Mouse (Mus musculus): ENCODE measurements around the gene Cables2.

Cables2 gene

DNA sequence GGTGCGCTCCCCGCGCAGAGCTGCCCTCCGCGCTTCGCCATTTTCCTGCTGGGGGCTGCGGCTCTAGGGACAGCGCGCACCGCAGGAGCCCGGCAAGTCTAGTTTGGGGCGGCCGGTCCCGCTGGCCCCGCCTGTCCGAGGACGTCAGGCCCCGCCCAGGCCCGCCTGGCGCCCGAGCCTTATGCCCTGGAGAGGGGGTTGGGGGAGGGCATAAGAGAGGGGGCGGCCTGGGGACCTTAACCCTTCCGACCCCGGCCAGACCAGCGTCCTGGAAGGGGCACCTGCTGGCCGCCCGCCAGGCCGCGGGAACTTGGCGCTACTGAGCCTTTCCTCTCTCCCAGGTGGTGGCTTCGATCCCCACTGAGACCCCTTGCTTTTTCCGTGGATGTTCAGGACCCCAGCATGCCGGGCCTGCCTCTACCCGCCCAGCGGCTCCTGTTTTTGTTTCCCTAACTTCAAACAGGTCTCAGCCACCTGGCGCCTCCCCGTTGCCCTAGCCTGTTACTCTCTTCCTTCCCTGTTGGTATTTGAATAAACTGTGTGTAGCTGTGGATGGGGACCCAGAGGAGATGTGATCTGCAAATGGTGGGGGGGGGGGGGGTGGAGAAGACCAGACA, 47.4 kb downstream of the Cables2 start, which contains the start of gene Lama5:
Gene Lama5, minus strand, starts transcription at position 98 of the 617 bp plus-strand sequence.
- CTCF ChIA-PET, result no interaction called here

DNA sequence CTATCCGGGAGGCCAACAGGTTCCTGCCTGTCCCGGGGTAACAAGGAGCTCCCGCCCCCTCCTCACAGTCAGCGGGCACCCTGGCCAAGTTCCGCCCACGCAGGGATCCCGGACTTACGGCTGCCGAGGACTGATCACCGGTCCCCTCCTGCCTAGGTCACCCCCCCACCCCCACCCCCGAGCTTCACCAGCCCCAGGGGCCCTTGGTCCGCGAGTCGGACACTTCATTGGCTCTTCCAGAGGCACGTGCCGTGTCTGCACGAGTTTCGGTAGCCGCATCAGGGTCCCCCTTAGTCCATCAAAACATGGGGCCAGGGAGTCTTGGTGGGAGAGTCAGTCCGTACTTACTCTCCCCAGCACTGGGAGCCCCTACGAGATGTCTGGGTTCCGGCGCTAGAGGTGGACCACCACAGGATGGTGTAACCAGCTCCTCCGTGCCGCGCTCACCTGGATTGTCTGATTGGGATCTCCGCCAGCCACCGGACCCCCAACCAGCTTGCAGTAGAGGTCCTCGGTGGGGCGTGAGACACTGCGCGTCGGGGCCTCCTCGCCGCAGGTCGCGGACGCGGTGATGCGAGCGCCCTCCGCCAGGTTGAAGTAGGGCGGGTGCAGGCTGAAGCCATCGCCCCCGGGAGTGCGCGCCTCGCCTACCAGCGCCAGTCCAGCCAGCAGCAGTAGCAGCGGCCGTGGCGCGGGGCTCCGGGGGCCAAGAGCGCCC, 48.1 kb downstream of the Cables2 start:
- CTCF ChIA-PET, result no interaction called here

- CTCF ChIA-PET, result no interaction called here
Measured at GRCm38 (mm10) chr2:180224647-180225043, 48.7 kb downstream of the Cables2 start.

DNA sequence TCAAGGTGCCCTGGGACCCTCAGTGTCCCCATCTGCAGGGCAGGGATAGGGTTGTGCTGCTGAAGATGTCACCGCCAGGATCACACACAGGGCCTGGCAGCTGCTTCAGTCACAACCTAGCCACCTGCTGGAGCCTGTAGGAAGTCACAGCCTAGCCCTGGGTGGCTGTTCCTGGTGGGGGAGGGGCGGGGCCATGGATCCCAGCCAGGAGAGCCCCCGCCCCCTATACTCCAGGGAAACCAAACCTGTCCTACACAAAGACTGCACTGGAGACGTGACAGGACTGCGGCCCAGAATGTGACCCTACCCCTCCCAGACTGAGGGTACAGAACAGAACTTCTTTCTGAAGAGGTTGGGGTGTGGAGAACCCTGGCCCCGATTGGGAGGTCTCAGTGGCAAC, 51.0 kb downstream of the Cables2 start:
- CTCF ChIA-PET, result no interaction called here

- CTCF ChIA-PET, result no interaction called here
Measured at GRCm38 (mm10) chr2:180221051-180221450, 52.2 kb downstream of the Cables2 start.

GRCm38 (mm10) chr2:180220165-180220564, 53.1 kb downstream of the Cables2 start:
- CTCF ChIA-PET, result no interaction called here

- CTCF ChIA-PET, result no interaction called here
Measured at GRCm38 (mm10) chr2:180219145-180219943, 54.0 kb downstream of the Cables2 start.

DNA sequence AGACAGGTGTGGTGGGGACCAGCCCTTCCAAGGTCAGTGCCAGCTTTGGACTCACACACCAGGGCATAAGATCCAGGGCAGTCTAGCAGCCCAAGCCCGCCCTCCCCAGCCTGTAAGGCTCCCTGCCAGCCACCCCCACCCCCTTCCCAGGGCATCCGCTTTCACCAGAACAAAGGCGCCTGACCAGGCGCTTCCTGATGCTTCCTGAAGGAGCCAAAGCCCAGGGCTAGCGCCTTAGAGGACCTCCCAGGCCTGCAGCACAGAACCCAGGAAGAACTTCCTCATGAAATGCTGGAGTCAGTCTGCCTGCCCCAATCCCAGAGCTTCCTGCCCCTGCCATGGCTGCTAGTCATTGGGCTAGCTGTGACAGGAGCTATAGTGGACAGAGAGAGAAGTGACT, 54.6 kb downstream of the Cables2 start:
- CTCF ChIA-PET, result no interaction called here

- CTCF ChIA-PET, result no interaction called here
Measured at GRCm38 (mm10) chr2:180218241-180218640, 55.1 kb downstream of the Cables2 start.

DNA sequence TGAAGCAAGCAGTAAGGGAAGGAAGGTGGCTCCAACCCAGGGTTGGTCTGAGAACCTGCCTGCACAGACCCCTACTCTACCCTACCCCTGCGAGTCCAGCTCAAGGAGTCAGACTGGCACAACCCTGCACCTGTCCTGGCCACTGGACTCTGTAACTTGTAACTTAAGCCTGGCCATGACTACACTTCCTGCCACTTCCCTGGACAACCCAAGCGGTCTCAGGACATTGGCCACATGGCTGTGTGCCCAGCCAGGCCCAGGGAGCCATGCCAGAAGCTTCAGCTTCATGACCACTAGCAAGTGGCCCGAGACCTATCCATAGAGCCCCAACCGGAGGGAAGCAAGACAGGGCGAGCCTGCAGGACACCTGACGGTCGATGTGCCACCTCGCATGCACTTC, 55.7 kb downstream of the Cables2 start:
- CTCF ChIA-PET, result no interaction called here

DNA sequence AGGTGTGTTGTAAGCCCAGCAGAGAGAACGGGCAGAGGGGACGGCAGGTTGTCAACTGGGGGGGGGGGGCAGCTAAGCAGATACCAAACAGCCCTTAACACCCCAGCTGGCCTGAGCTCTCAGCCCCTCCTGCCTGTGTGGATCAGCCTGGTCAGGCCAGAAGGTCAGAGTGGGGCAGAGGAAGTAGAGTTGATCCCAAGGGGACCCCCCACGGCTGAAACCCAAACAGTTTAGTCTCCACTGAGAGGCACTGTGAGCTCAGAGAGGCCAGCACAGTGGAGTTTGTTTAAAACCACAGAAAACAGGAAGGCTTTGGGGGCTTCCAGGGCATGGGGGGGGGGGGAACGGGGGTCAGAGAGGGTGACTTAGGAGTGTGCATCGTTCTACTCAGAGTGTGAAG, 56.4 kb downstream of the Cables2 start:
- CTCF ChIA-PET, result no interaction called here

DNA sequence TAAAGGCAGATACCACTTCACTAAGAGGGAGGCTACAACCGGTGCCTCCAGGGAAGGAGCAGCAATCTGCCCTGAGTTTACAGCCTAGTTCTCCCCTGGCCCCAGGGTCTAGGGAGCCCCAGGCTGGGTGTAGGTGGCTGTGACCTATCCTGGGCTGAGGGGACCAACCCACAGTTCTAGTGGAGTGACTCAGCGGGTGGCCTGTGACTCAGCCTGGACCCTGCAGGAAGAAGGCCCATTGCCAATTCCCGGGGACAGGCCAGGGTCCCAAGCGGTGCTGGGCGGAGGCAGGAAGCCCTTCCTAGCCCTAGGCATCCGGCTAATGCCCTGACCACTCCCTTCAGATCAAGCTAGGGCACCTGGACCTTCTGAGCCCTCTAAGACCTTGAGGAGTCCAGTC, 57.3 kb downstream of the Cables2 start:
- CTCF ChIA-PET, result no interaction called here

- CTCF ChIA-PET, result no interaction called here
Measured at GRCm38 (mm10) chr2:180215011-180215461, 58.3 kb downstream of the Cables2 start.

DNA sequence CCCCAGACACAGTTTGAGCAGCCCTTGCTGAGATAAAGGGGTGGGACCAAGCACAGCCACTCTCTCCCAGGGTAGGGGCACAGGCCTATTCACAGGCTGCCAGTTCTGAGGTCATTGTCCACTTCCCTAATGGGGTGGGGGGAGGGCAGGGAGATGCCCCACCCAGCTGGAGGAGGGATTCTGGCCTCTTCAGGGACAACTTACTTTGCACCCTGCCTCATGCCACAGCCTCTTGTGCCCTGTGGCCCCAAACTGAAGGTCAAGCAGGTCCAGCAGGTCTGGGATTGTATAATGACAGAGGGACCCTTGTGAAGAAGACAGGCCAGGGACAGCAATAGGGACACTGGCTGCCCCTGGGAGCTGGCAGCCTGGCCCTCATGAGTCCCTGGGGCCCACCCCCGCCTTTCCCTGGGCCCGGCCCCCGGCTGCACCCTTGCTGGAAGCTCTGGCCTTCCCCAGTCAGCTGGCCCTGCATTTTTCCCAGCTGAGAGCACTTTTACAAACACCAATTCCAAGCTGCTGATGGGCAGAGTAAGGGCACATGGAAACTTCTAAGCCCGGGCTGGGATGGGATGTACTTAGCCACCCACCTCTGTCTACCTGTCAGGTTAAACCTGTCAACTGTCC, 58.8 kb downstream of the Cables2 start:
- CTCF ChIA-PET, result no interaction called here

DNA sequence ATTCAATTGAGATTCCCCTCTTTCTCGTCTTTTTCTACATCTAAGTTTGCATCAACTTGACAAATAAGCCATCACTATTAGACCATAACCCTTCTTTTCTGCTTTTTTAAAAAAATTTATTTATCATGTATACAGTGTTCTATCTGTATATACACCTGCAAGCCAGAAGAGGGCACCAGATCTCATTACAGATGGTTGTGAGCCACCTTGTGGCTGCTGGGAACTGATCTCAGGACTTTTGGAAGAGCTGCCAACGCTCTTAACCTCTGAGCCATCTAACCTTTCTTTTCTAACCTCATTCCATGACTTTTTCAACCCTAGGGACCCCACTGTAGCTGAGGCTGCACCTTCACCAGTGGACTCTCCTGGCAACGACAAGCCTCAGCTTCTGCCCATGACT, 61.0 kb downstream of the Cables2 start:
- CTCF ChIA-PET, result no interaction called here

DNA sequence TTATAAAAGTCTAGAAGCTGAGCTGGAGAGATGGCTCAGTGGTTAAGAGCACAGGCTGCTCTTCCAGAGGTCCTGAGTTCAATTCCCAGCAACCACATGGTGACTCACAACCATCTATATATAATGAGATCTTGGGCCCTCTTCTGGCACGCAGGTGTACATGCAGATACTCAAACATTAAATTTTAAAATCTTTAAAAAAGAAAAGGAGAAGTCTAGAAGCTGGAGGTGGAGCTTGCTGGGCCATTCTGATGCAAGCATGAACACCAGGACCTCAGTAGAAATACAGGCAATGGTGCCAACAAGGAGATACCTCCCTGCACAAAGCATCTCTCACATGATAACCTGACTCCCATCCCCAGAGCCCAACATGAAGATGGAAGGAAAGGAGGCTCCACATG, 64.3 kb downstream of the Cables2 start:
- CTCF ChIA-PET, result no interaction called here

Data from spleen, embryonic (tissue).